In the genomic region with DNA sequence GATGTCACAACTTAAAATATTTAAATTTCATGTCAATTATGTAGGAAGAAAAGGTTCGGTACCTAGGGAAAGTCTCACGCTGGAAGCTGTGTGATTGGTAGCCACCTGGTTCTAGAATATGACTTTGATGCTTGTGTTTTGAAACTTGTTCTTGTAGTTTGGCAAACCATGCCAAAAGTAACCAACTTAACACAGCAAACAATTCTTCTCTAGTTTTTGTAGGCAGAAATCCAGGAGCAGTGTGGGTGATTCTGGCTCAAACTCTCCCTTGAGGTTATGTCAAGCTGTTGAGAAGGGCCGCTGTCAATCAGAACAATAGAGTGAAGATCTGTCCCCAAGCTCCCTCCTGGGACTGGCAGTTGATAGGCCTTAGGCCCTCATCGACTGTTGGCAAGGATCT, we compare ENCODE assay signal across 14 mouse cellular contexts.
"Had no signal": no experiment of that assay in that cellular context is flagged by ENCODE, and none has a peak within 500 bp of the region (broad histone marks: within the 10 kb centered on the region; RNA-seq: fewer than 3 reads in every experiment).

No protein-coding gene starts in this region.

- DNase-seq: gastrocnemius, adult 2 months; gastrocnemius, postnatal 10 days; gastrocnemius, postnatal 25 days; heart, adult 18-20 months; heart, postnatal 14 days; heart, postnatal 36 days; kidney, adult 11 months; kidney, adult 2 months; kidney, adult 9 months; kidney, postnatal 14 days; kidney, postnatal 36 days; layer of hippocampus, adult 9-11 months; layer of hippocampus, postnatal 36 days; left cerebral cortex, postnatal 4 days had no signal
